Mouse (Mus musculus) MEL (cell line): ENCODE results near the gene Tbx3. TPM values are rescaled to one million over a fixed set of nuclear protein-coding genes. Genes with fewer than 3 reads are reported as not detected.

ENCODE experiments used
- DNase-seq: peaks from one replicate; pipeline ENCODE4 v3.0.0; 2011; ENCODE audit warnings: low read depth, low spot score
- H3K27ac ChIP-seq: 2 replicates; pipeline ENCODE4 v1.5.1; 2012; ENCODE audit warnings: low read depth, mild to moderate bottlenecking, control low read depth, low read length, moderate library complexity; ENCODE audit not compliant: control insufficient read depth
- H3K27me3 ChIP-seq, 2 experiments: fragments of 150-350 bp in 1 of 2; sonication (generic) in 1 of 2; 2 replicates each; pipeline ENCODE4 v1.6.1; 2012; ENCODE audit warnings: low read length in 2 of 2, mild to moderate bottlenecking in 2 of 2, improper control_type of control experiment in 1 of 2, moderate library complexity in 1 of 2; ENCODE audit not compliant: insufficient read depth in 2 of 2, control insufficient read depth in 1 of 2
- H3K36me3 ChIP-seq, 2 experiments: 2 replicates each; pipeline ENCODE4 v1.6.1; 2012 to 2014; ENCODE audit warnings: low read length in 2 of 2, improper control_type of control experiment in 1 of 2, inconsistent platforms in 1 of 2, mild to moderate bottlenecking in 1 of 2; ENCODE audit not compliant: insufficient read depth in 2 of 2, control insufficient read depth in 1 of 2
- H3K4me1 ChIP-seq, 2 experiments: fragments of 150-350 bp in 1 of 2; sonication (generic) in 1 of 2; 2 replicates each; pipeline ENCODE4 v1.6.1; 2012; ENCODE audit warnings: low read length in 2 of 2, improper control_type of control experiment in 1 of 2, mild to moderate bottlenecking in 1 of 2; ENCODE audit not compliant: insufficient read depth in 2 of 2, control insufficient read depth in 1 of 2
- H3K4me3 ChIP-seq, 2 experiments: fragments of 150-350 bp in 1 of 2; sonication (generic) in 1 of 2; 2 replicates each; pipeline ENCODE4 v1.5.1; 2012; ENCODE audit warnings: low read depth in 2 of 2, low read length in 2 of 2, mild to moderate bottlenecking in 2 of 2, moderate library complexity in 2 of 2, control low read depth in 1 of 2, improper control_type of control experiment in 1 of 2; ENCODE audit not compliant: control insufficient read depth in 1 of 2, insufficient read depth in 1 of 2
- H3K79me2 ChIP-seq: 2 replicates; pipeline ENCODE4 v1.6.1; 2012; ENCODE audit warnings: mild to moderate bottlenecking, low read length, moderate library complexity; ENCODE audit not compliant: control insufficient read depth, poor library complexity, insufficient read depth
- H3K9ac ChIP-seq: 2 replicates; pipeline ENCODE4 v1.6.1; 2012; ENCODE audit warnings: low read depth, mild to moderate bottlenecking, control low read depth, low read length, moderate library complexity; ENCODE audit not compliant: control insufficient read depth, poor library complexity, severe bottlenecking
- H3K9me3 ChIP-seq: fragments of 150-350 bp; sonication (generic); replicated peaks from 2 replicates; pipeline ENCODE4 v1.6.1; 2012; ENCODE audit warnings: mild to moderate bottlenecking, low read length, improper control_type of control experiment, moderate library complexity; ENCODE audit not compliant: insufficient read depth
- BHLHE40 ChIP-seq: IDR thresholded peaks from 2 replicates; pipeline ENCODE4 v1.6.1; 2012; ENCODE audit warnings: low read depth, mild to moderate bottlenecking, inconsistent platforms, low read length, improper control_type of control experiment, borderline replicate concordance
- CHD1 ChIP-seq: IDR thresholded peaks from 2 replicates; pipeline ENCODE4 v1.6.1; 2012; ENCODE audit warnings: low read depth, mild to moderate bottlenecking, inconsistent platforms, low read length, improper control_type of control experiment
- CHD2 ChIP-seq: IDR thresholded peaks from 2 replicates; pipeline ENCODE4 v1.6.1; 2011; ENCODE audit warnings: low read length, improper control_type of control experiment
- E2F4 ChIP-seq: IDR thresholded peaks from 2 replicates; pipeline ENCODE4 v1.6.1; 2011; ENCODE audit warnings: low read depth, low read length, improper control_type of control experiment, borderline replicate concordance
- EP300 ChIP-seq, 2 experiments: IDR thresholded peaks; 2 replicates each; pipeline ENCODE4 v1.6.1; 2011; ENCODE audit warnings: improper control_type of control experiment in 2 of 2, low read length in 2 of 2, low read depth in 1 of 2, mild to moderate bottlenecking in 1 of 2
- GABPA ChIP-seq: IDR thresholded peaks from 2 replicates; pipeline ENCODE4 v1.6.1; 2012; ENCODE audit warnings: low read depth, mild to moderate bottlenecking, inconsistent platforms, low read length, improper control_type of control experiment, moderate library complexity
- GATA1 ChIP-seq: IDR thresholded peaks from 2 replicates; pipeline ENCODE4 v1.6.1; 2011; ENCODE audit warnings: low read depth, low read length, improper control_type of control experiment
- HCFC1 ChIP-seq: IDR thresholded peaks from 2 replicates; pipeline ENCODE4 v1.6.1; 2012; ENCODE audit warnings: low read depth, mild to moderate bottlenecking, inconsistent platforms, low read length, improper control_type of control experiment, moderate library complexity
- KAT2A ChIP-seq: conservative IDR thresholded peaks from 2 replicates; pipeline ENCODE4 v1.6.1; 2012; ENCODE audit warnings: low read depth, low read length, improper control_type of control experiment, inconsistent platforms
- MAFK ChIP-seq: IDR thresholded peaks from 2 replicates; pipeline ENCODE4 v1.6.1; 2011; ENCODE audit warnings: low read depth, mild to moderate bottlenecking, low read length, improper control_type of control experiment, borderline replicate concordance
- MAX ChIP-seq: IDR thresholded peaks from 2 replicates; pipeline ENCODE4 v1.6.1; 2011; ENCODE audit warnings: low read length, improper control_type of control experiment
- MAZ ChIP-seq: IDR thresholded peaks from 2 replicates; pipeline ENCODE4 v1.6.1; 2012; ENCODE audit warnings: low read depth, mild to moderate bottlenecking, inconsistent platforms, low read length, improper control_type of control experiment
- MEF2A ChIP-seq: IDR thresholded peaks from 2 replicates; pipeline ENCODE4 v1.6.1; 2014; ENCODE audit warnings: low read depth, mild to moderate bottlenecking, inconsistent platforms, low read length, improper control_type of control experiment; ENCODE audit not compliant: poor library complexity, insufficient replicate concordance, severe bottlenecking; ENCODE audit errors: extremely low read depth
- MXI1 ChIP-seq: IDR thresholded peaks from 2 replicates; pipeline ENCODE4 v1.6.1; 2011; ENCODE audit warnings: mild to moderate bottlenecking, low read depth, low read length, improper control_type of control experiment
- MYB ChIP-seq: IDR thresholded peaks from 2 replicates; pipeline ENCODE4 v1.6.1; 2011; ENCODE audit warnings: mild to moderate bottlenecking, low read depth, low read length, improper control_type of control experiment
- MYC ChIP-seq: IDR thresholded peaks from 2 replicates; pipeline ENCODE4 v1.6.1; 2011; ENCODE audit warnings: low read depth, mild to moderate bottlenecking, low read length, improper control_type of control experiment, moderate library complexity
- NELFE ChIP-seq: IDR thresholded peaks from 2 replicates; pipeline ENCODE4 v1.6.1; 2011; ENCODE audit warnings: low read depth, low read length, improper control_type of control experiment
- NRF1 ChIP-seq: IDR thresholded peaks from 2 replicates; pipeline ENCODE4 v1.6.1; 2014; ENCODE audit warnings: low read depth, mild to moderate bottlenecking, inconsistent platforms, low read length, improper control_type of control experiment, moderate library complexity; ENCODE audit not compliant: poor library complexity, insufficient read depth, severe bottlenecking
- POLR2A ChIP-seq, 2 experiments: IDR thresholded peaks; 2 replicates each; pipeline ENCODE4 v1.6.1; 2011 to 2012; ENCODE audit warnings: low read length in 2 of 2, mild to moderate bottlenecking in 2 of 2, control low read depth in 1 of 2, improper control_type of control experiment in 1 of 2, low read depth in 1 of 2, moderate library complexity in 1 of 2; ENCODE audit not compliant: control insufficient read depth in 1 of 2, insufficient read depth in 1 of 2, poor library complexity in 1 of 2
- POLR2AphosphoS2 ChIP-seq: IDR thresholded peaks from 2 replicates; pipeline ENCODE4 v1.6.1; 2011; ENCODE audit warnings: low read length, improper control_type of control experiment
- RAD21 ChIP-seq: IDR thresholded peaks from 2 replicates; pipeline ENCODE4 v1.6.1; 2011; ENCODE audit warnings: mild to moderate bottlenecking, low read depth, low read length, improper control_type of control experiment
- RCOR1 ChIP-seq: IDR thresholded peaks from 2 replicates; pipeline ENCODE4 v1.6.1; 2012; ENCODE audit warnings: low read depth, mild to moderate bottlenecking, inconsistent platforms, low read length, improper control_type of control experiment
- TAL1 ChIP-seq: IDR thresholded peaks from 2 replicates; pipeline ENCODE4 v1.6.1; 2012; ENCODE audit warnings: mild to moderate bottlenecking, inconsistent platforms, low read length, moderate library complexity, mixed read lengths
- TBP ChIP-seq: IDR thresholded peaks from 2 replicates; pipeline ENCODE4 v1.8.0; 2011; ENCODE audit warnings: low read depth, low read length, improper control_type of control experiment
- UBTF ChIP-seq: IDR thresholded peaks from 2 replicates; pipeline ENCODE4 v1.6.1; 2012; ENCODE audit warnings: low read depth, mild to moderate bottlenecking, inconsistent platforms, low read length, improper control_type of control experiment, moderate library complexity, borderline replicate concordance; ENCODE audit not compliant: insufficient read depth
- USF1 ChIP-seq: IDR thresholded peaks from 2 replicates; pipeline ENCODE4 v1.6.1; 2014; ENCODE audit warnings: low read depth, mild to moderate bottlenecking, inconsistent platforms, low read length, improper control_type of control experiment, moderate library complexity
- USF2 ChIP-seq, 2 experiments: IDR thresholded peaks; 2 replicates each; pipeline ENCODE4 v1.6.1; 2011 to 2012; ENCODE audit warnings: improper control_type of control experiment in 2 of 2, low read length in 2 of 2, borderline replicate concordance in 1 of 2, inconsistent platforms in 1 of 2, low read depth in 1 of 2, mild to moderate bottlenecking in 1 of 2; ENCODE audit not compliant: insufficient read depth in 1 of 2
- ZKSCAN1 ChIP-seq: IDR thresholded peaks from 2 replicates; pipeline ENCODE4 v1.6.1; 2012; ENCODE audit warnings: low read depth, mild to moderate bottlenecking, inconsistent platforms, low read length, improper control_type of control experiment, moderate library complexity
- ZMIZ1 ChIP-seq: IDR thresholded peaks from 2 replicates; pipeline ENCODE4 v1.6.1; 2012; ENCODE audit warnings: low read depth, mild to moderate bottlenecking, inconsistent platforms, low read length, improper control_type of control experiment, moderate library complexity
- polyA plus RNA-seq, 2 experiments: library from polyadenylated mRNA; stranded (reverse) in 1 of 2; unstranded in 1 of 2; fragments of >175 nt in 1 of 2; fragments of >200 nt in 1 of 2; gene quantifications; 2 replicates each; pipeline versions ENCODE4 v1.2.1 to v1.2.4; 2012; ENCODE audit warnings: low replicate concordance in 2 of 2, low read depth in 1 of 2; ENCODE audit not compliant: insufficient read length in 2 of 2, insufficient read depth in 1 of 2, missing spikeins in 1 of 2
- total RNA-seq: library from RNA; depleted of rRNA; stranded (reverse); fragments of 300-350 nt; gene quantifications from 2 replicates; pipeline ENCODE4 v1.2.3, GENCODE M21; 2012

The Tbx3 gene
- total and polyA plus RNA-seq, 3 experiments = not detected

GRCm38 (mm10) chr5:119624554-119624953 is 45.9 kb upstream of the Tbx3 start:
- no peaks in the 10 kb centered on the region for H3K9me3 ChIP-seq
- H3K27me3 ChIP-seq = no peaks in the 10 kb centered on the region

GRCm38 (mm10) chr5:119625603-119626002 is 44.9 kb upstream of the Tbx3 start:
- H3K27me3 ChIP-seq = no peaks in the 10 kb centered on the region
- no peak overlapping the region for H3K27ac ChIP-seq
- DNase-seq = no peak
- no peaks in the 10 kb centered on the region for H3K36me3 ChIP-seq
- H3K9ac ChIP-seq = no peak overlapping the region
- H3K79me2 ChIP-seq = no peaks in the 10 kb centered on the region
- no peak overlapping the region for H3K4me3 ChIP-seq
- no peak for TF ChIP-seq MXI1
- TF ChIP-seq RAD21 = no peak
- TF ChIP-seq GATA1 = no peak
- TF ChIP-seq UBTF = no peak
- no peak for TF ChIP-seq ZMIZ1
- no peak for TF ChIP-seq POLR2A (IDR thresholded peaks at IDR 0.05; ENCODE audit: control insufficient read depth in 1 of 2, insufficient read depth in 1 of 2, low read depth in 1 of 2, low read length in 2 of 2, poor library complexity in 1 of 2)
- TF ChIP-seq BHLHE40 = no peak
- TF ChIP-seq NRF1 = no peak
- TF ChIP-seq ZKSCAN1 = no peak
- TF ChIP-seq MAX = no peak
- no peak for TF ChIP-seq POLR2AphosphoS2
- TF ChIP-seq TAL1 = no peak
- TF ChIP-seq RCOR1 = no peak
- no peak for TF ChIP-seq MYC
- no peak for TF ChIP-seq E2F4
- TF ChIP-seq MAFK = no peak
- no peak for TF ChIP-seq HCFC1
- no peak for TF ChIP-seq EP300 (IDR thresholded peaks at IDR 0.05; ENCODE audit: low read depth in 1 of 2, low read length in 2 of 2)
- TF ChIP-seq MYB = no peak
- TF ChIP-seq USF2 (IDR thresholded peaks at IDR 0.05; ENCODE audit: borderline replicate concordance in 1 of 2, insufficient read depth in 1 of 2, low read depth in 1 of 2, low read length in 2 of 2) = no peak
- no peaks in the 10 kb centered on the region for H3K4me1 ChIP-seq
- H3K9me3 ChIP-seq = no peaks in the 10 kb centered on the region

More at GRCm38 (mm10) chr5:119624554-119624953, 45.9 kb upstream of the Tbx3 start:
- no peak overlapping the region for H3K4me3 ChIP-seq
- no peak overlapping the region for H3K27ac ChIP-seq
- H3K4me1 ChIP-seq = no peaks in the 10 kb centered on the region
- H3K36me3 ChIP-seq = no peaks in the 10 kb centered on the region
- no peak overlapping the region for H3K9ac ChIP-seq
- TF ChIP-seq POLR2AphosphoS2 (no peak), MEF2A (no peak), EP300 (IDR thresholded peaks at IDR 0.05; ENCODE audit: low read depth in 1 of 2, low read length in 2 of 2) (no peak), CHD2 (no peak), GABPA (no peak), MYC (no peak), RCOR1 (no peak), ZMIZ1 (no peak), CHD1 (no peak), TBP (no peak), BHLHE40 (no peak), NELFE (no peak), TAL1 (no peak), UBTF (no peak), KAT2A (no peak), MAX (no peak), USF1 (no peak), MAZ (no peak), MXI1 (no peak), MAFK (no peak)
- H3K79me2 ChIP-seq = no peaks in the 10 kb centered on the region
- no peak for DNase-seq
